In genomic region chr16:18523563-18524245, GRCm38 (mm10) we compare ENCODE assay signal across 25 mouse cellular contexts. TPM values are rescaled to one million over a fixed set of nuclear protein-coding genes. Genes with fewer than 3 reads are reported as not detected.
DNase-seq lines count a peak whose midpoint lies in the region; ATAC-seq and TF ChIP-seq lines count a peak whose summit lies in the region.
"Had no signal": no experiment of that assay in that cellular context is flagged by ENCODE, and none has a peak within 500 bp of the region (broad histone marks: within the 10 kb centered on the region; RNA-seq: fewer than 3 reads in every experiment).

No protein-coding gene starts in this region.

- TF ChIP-seq POLR2A in brain, embryonic 14.5 days (IDR thresholded peaks at IDR 0.05; ENCODE audit: borderline replicate concordance, extremely low read depth, insufficient read depth, insufficient read length, poor library complexity, severe bottlenecking): no peak

- H3K4me2 ChIP-seq in heart, embryonic 11.5 days: no peak overlapping the region
- no peak overlapping the region for H3K4me2 ChIP-seq in heart, embryonic 14.5 days (ENCODE audit: low read length)
- H3K4me2 ChIP-seq: hindbrain, embryonic 15.5 days; limb, embryonic 13.5 days; liver, embryonic 11.5 days; midbrain, embryonic 12.5 days had no signal

- no peak for TF ChIP-seq CTCF in brain, embryonic 14.5 days (IDR thresholded peaks at IDR 0.05; ENCODE audit: borderline replicate concordance, extremely low read depth, insufficient read depth, insufficient read length)

- H3K27me3 ChIP-seq in heart, embryonic 11.5 days (ENCODE audit: control insufficient read depth, insufficient read depth, low read length): no peaks in the 10 kb centered on the region
- no peaks in the 10 kb centered on the region for H3K27me3 ChIP-seq in heart, embryonic 14.5 days (ENCODE audit: control insufficient read depth, insufficient read depth, low read length)
- H3K27me3 ChIP-seq: hindbrain, embryonic 15.5 days; limb, embryonic 13.5 days; megakaryocyte, embryonic 14.5 days; midbrain, embryonic 12.5 days had no signal

- intact Hi-C loops in heart, postnatal 14 days (cut with DNase I): no loop called here

- H3K4me3 ChIP-seq in heart, embryonic 11.5 days (ENCODE audit: low read depth, low read length): no peak overlapping the region
- H3K4me3 ChIP-seq in heart, embryonic 14.5 days (ENCODE audit: control insufficient read depth in 1 of 2, insufficient read depth in 1 of 2, low read depth in 1 of 2, low read length in 2 of 2): no peak overlapping the region
- H3K4me3 ChIP-seq: erythroblast, embryonic 14.5 days; gastrocnemius, adult 2 months; hindbrain, embryonic 10.5 days; hindbrain, embryonic 15.5 days; layer of hippocampus, adult 2 months; limb, embryonic 13.5 days; megakaryocyte, embryonic 14.5 days; midbrain, embryonic 12.5 days had no signal

- H3K4me1 ChIP-seq in heart, embryonic 11.5 days (ENCODE audit: control insufficient read depth, insufficient read depth, low read length): 0 out of 2 replicates have a peak, but pooled peaks cover 3% of the 10 kb centered on the region
- peaks cover 0 to 7% of the 10 kb centered on the region in 2 experiments; a peak in 2 of 4 replicates for H3K4me1 ChIP-seq in heart, embryonic 14.5 days (ENCODE audit: control insufficient read depth in 2 of 2, insufficient read depth in 2 of 2, low read length in 2 of 2)
- H3K4me1 ChIP-seq: hindbrain, embryonic 10.5 days; hindbrain, embryonic 15.5 days; limb, embryonic 13.5 days; megakaryocyte, embryonic 14.5 days; midbrain, embryonic 12.5 days had no signal

- H3K9me3 ChIP-seq in heart, embryonic 11.5 days (replicated peaks; ENCODE audit: control insufficient read depth, low read length): no peaks in the 10 kb centered on the region
- H3K9me3 ChIP-seq in heart, embryonic 14.5 days (ENCODE audit: control insufficient read depth, low read length): no peaks in the 10 kb centered on the region
- H3K9me3 ChIP-seq: hindbrain, embryonic 10.5 days; hindbrain, embryonic 15.5 days; limb, embryonic 13.5 days; megakaryocyte, embryonic 14.5 days; midbrain, embryonic 12.5 days had no signal

- DNase-seq in heart, adult 18-20 months: peak; percentile 49 to 63
- DNase-seq in brain, embryonic 14.5 days (ENCODE audit: low read depth): peak; percentile 24
- peak; percentile 44 to 72 for DNase-seq in heart, postnatal 14 days
- no peak for DNase-seq in adrenal gland, adult 18-20 months (ENCODE audit: low spot score in 2 of 2)
- no peak for DNase-seq in layer of hippocampus, postnatal 36 days
- DNase-seq in frontal cortex, adult 2 months (ENCODE audit: extremely low spot score in 1 of 2, low spot score in 1 of 2): no peak
- DNase-seq: adrenal gland, adult 8-10 months; cerebellum, adult 18-20 months; gastrocnemius, adult 2 months; kidney, adult 11 months; kidney, postnatal 25 days; lung, postnatal 36 days had no signal

- H3K9ac ChIP-seq in heart, embryonic 11.5 days (ENCODE audit: low read depth, low read length): no peak overlapping the region
- no peak overlapping the region for H3K9ac ChIP-seq in heart, embryonic 14.5 days (ENCODE audit: low read length)
- H3K9ac ChIP-seq: hindbrain, embryonic 15.5 days; limb, embryonic 13.5 days; midbrain, embryonic 12.5 days had no signal

- H3K36me3 ChIP-seq in heart, embryonic 11.5 days (ENCODE audit: control insufficient read depth, insufficient read depth, low read length): no peaks in the 10 kb centered on the region
- H3K36me3 ChIP-seq in heart, embryonic 14.5 days (ENCODE audit: control insufficient read depth, insufficient read depth, low read length): no peaks in the 10 kb centered on the region
- H3K36me3 ChIP-seq: hindbrain, embryonic 10.5 days; hindbrain, embryonic 15.5 days; midbrain, embryonic 12.5 days had no signal

- WGBS in heart, embryonic 11.5 days (ENCODE audit: insufficient replicate concordance): 81% methylated on average over 8 of the region's 8 CpGs
- WGBS in heart, embryonic 14.5 days: 34% methylated on average over 8 of the region's 8 CpGs

- H3K27ac ChIP-seq in heart, embryonic 11.5 days (ENCODE audit: low read depth, low read length): no peak overlapping the region
- peak overlapping the region; percentile 43 to 56; a peak in 3 of 4 replicates for H3K27ac ChIP-seq in heart, embryonic 14.5 days (replicated peaks in 1 of 2; ENCODE audit: control insufficient read depth in 1 of 2, insufficient read depth in 1 of 2, low read depth in 2 of 2, low read length in 2 of 2)
- H3K27ac ChIP-seq: gastrocnemius, adult 2 months; hindbrain, embryonic 10.5 days; hindbrain, embryonic 15.5 days; layer of hippocampus, adult 2 months; limb, embryonic 13.5 days; midbrain, embryonic 12.5 days had no signal

- ATAC-seq in heart, embryonic 11.5 days (replicated peaks; ENCODE audit: insufficient number of reproducible peaks, low FRiP score, low TSS enrichment): no peak
- ATAC-seq in heart, embryonic 14.5 days (ENCODE audit: insufficient number of reproducible peaks, insufficient read depth, low FRiP score, low read depth): peak; percentile 35; the same call in 1 of the 2 replicates
- ATAC-seq: CD4-positive, CD25-positive, alpha-beta regulatory T cell, adult 4 months; forebrain, embryonic 14.5 days; inflammation-experienced regulatory T-cells, adult 6 months had no signal

RNA-seq across cellular contexts. Expression of gene Rtl10, which starts 25.0 kb away (rescaled TPM):
- 1 to 10 TPM; 3.9 to 4.1 TPM for total RNA-seq in heart, adult 18-20 months (2021)
- polyA plus RNA-seq in heart, embryonic 11.5 days (2014; fragmentation: Nextera tagmentation; extraction: Ambion mirVana): 0.87 and 1.6 TPM in 2 replicates
- polyA plus RNA-seq in brain, embryonic 14.5 days (2012; rRNA removed): 13.1 and 14.5 TPM in 2 replicates
- polyA plus RNA-seq in heart, embryonic 14.5 days (2014; fragmentation: Nextera tagmentation; extraction: Ambion mirVana): 1.3 and 1.5 TPM in 2 replicates
- 1 to 10 TPM; 2.5 to 4.3 TPM for total RNA-seq in heart, postnatal 14 days (2021)
- 1 to 10 TPM; 5.1 to 6.7 TPM for total RNA-seq in adrenal gland, adult 18-20 months (2021)
- 10 to 100 TPM; 10.0 to 11.5 TPM for total RNA-seq in layer of hippocampus, postnatal 36 days (2021)
- polyA plus RNA-seq in frontal cortex, adult 2 months (2012; rRNA removed): 4.2 and 4.6 TPM in 2 replicates

RNA-seq across cellular contexts. Expression of gene Gnb1l, which starts 25.2 kb away (rescaled TPM):
- 1 to 10 TPM; 6.1 to 6.4 TPM for total RNA-seq in heart, adult 18-20 months (2021)
- 6.5 and 6.9 TPM in 2 replicates for polyA plus RNA-seq in heart, embryonic 11.5 days (2014; fragmentation: Nextera tagmentation; extraction: Ambion mirVana)
- polyA plus RNA-seq in brain, embryonic 14.5 days (2012; rRNA removed): 12.4 and 15.4 TPM in 2 replicates
- 9.3 and 9.7 TPM in 2 replicates for polyA plus RNA-seq in heart, embryonic 14.5 days (2014; fragmentation: Nextera tagmentation; extraction: Ambion mirVana)
- total RNA-seq in heart, postnatal 14 days (2021): 1 to 10 TPM; 4.5 to 6.4 TPM
- 1 to 10 TPM; 4.0 to 5.4 TPM for total RNA-seq in adrenal gland, adult 18-20 months (2021)
- total RNA-seq in layer of hippocampus, postnatal 36 days (2021): 1 to 10 TPM; 6.6 to 6.9 TPM
- 8.1 and 8.7 TPM in 2 replicates for polyA plus RNA-seq in frontal cortex, adult 2 months (2012; rRNA removed)

Comparison
In these comparisons a context has a peak if more than half of its experiments do, and no peak if none do; other contexts are left out.
1. DNase-seq: peak in heart, adult 18-20 months (2 of 2), brain, embryonic 14.5 days (single experiment) and heart, postnatal 14 days (2 of 2); none in adrenal gland, adult 18-20 months (0 of 2), layer of hippocampus, postnatal 36 days (0 of 2) and frontal cortex, adult 2 months (0 of 2).